Mouse (Mus musculus) neural tube, embryonic 12.5 days (tissue): Measurements from ENCODE around the gene Ppp1r3g. TPM values are rescaled to one million over a fixed set of nuclear protein-coding genes. Genes with fewer than 3 reads are reported as not detected.
A peak's percentile ranks its signal among the peaks of the same experiment; 100 is the strongest.

Source experiments
- ATAC-seq: fragments of 200-750 bp; cut with Nextera tagmentation; 2 replicates; pipeline ENCODE4 v1.8.0; 2017; ENCODE audit warnings: low read depth, mild to moderate bottlenecking, moderate TSS enrichment, moderate library complexity; ENCODE audit not compliant: low FRiP score
- H3K27ac ChIP-seq: fragments of 300-500 bp; sonication (generic); 2 replicates; pipeline ENCODE4 v1.5.1; 2016
- H3K27me3 ChIP-seq: fragments of 300-500 bp; sonication (generic); replicated peaks from 2 replicates; pipeline ENCODE4 v1.6.1; 2016; ENCODE audit warnings: mild to moderate bottlenecking
- H3K36me3 ChIP-seq: fragments of 300-500 bp; sonication (generic); 2 replicates; pipeline ENCODE4 v1.6.1; 2016; ENCODE audit warnings: mild to moderate bottlenecking
- H3K4me1 ChIP-seq: fragments of 300-500 bp; sonication (generic); 2 replicates; pipeline ENCODE4 v1.6.1; 2016
- H3K4me2 ChIP-seq: fragments of 300-500 bp; sonication (generic); replicated peaks from 2 replicates; pipeline ENCODE4 v1.6.1; 2016; ENCODE audit warnings: mild to moderate bottlenecking
- H3K4me3 ChIP-seq: fragments of 300-500 bp; sonication (generic); 2 replicates; pipeline ENCODE4 v1.5.1; 2016
- H3K9ac ChIP-seq: fragments of 300-500 bp; sonication (generic); 2 replicates; pipeline ENCODE4 v1.6.1; 2016; ENCODE audit warnings: mild to moderate bottlenecking
- H3K9me3 ChIP-seq: fragments of 300-500 bp; sonication (generic); 2 replicates; pipeline ENCODE4 v1.6.1; 2016; ENCODE audit warnings: mild to moderate bottlenecking
- WGBS: fragments of 180-500 bp; shearing (Covaris S2); methylation state at CpG from one replicate; pipeline ENCODE4 v1.1.7; 2016; 5-methylcytosine and 5-hydroxymethylcytosine counted together
- polyA plus RNA-seq: library from polyadenylated mRNA; unstranded; fragments of >200 nt; fragmentation: Nextera tagmentation; extraction: Ambion mirVana; gene quantifications from 2 replicates; pipeline ENCODE4 v1.2.1, GENCODE M21; 2016

Ppp1r3g gene
- polyA plus RNA-seq = 0.44 and 0.96 TPM in 2 replicates

GRCm38 (mm10) chr13:35958539-35958938, at the start of gene Ppp1r3g:
Ppp1r3g (plus strand) TSS chr13:35958839.
- WGBS = 98% methylated on average over 1 of the region's 1 CpGs
- ATAC-seq = no peak

GRCm38 (mm10) chr13:35911476-35911875, 47.2 kb upstream of the Ppp1r3g start:
- WGBS = 82% methylated on average over 1 of the region's 1 CpGs
- no peak overlapping the region for H3K27ac ChIP-seq
- H3K4me3 ChIP-seq = no peak overlapping the region
- H3K27me3 ChIP-seq = no peaks in the 10 kb centered on the region
- no peaks in the 10 kb centered on the region for H3K4me1 ChIP-seq
- no peak overlapping the region for H3K4me2 ChIP-seq
- ATAC-seq = no peak
- H3K36me3 ChIP-seq = no peaks in the 10 kb centered on the region
- no peaks in the 10 kb centered on the region for H3K9me3 ChIP-seq
- H3K9ac ChIP-seq = no peak overlapping the region

More at GRCm38 (mm10) chr13:35958539-35958938, at the start of gene Ppp1r3g:
- Histone ChIP-seq H3K4me2 (no peak within 1 kb of the TSS), H3K27ac (no peak within 1 kb of the TSS), H3K4me1 (no peaks in the 10 kb centered on the region), H3K36me3 (no peaks in the 10 kb centered on the region), H3K27me3 (no peaks in the 10 kb centered on the region), H3K9me3 (no peaks in the 10 kb centered on the region), H3K4me3 (no peak within 1 kb of the TSS), H3K9ac (no peak within 1 kb of the TSS)

GRCm38 (mm10) chr13:35937991-35938390, 20.6 kb upstream of the Ppp1r3g start:
- Histone ChIP-seq H3K4me1 (no peaks in the 10 kb centered on the region), H3K9me3 (peaks cover 6% of the 10 kb centered on the region; the same call in 1 of the 2 replicates), H3K27ac (no peak overlapping the region), H3K4me3 (no peak overlapping the region), H3K9ac (no peak overlapping the region), H3K4me2 (no peak overlapping the region), H3K27me3 (no peaks in the 10 kb centered on the region), H3K36me3 (no peaks in the 10 kb centered on the region)
- WGBS = 92% methylated on average over 2 of the region's 2 CpGs
- no peak for ATAC-seq

GRCm38 (mm10) chr13:35939871-35940665, 18.6 kb upstream of the Ppp1r3g start:
- Histone ChIP-seq H3K4me3 (no peak overlapping the region), H3K9me3 (peaks cover under 1% of the 10 kb centered on the region; the same call in 1 of the 2 replicates), H3K4me2 (no peak overlapping the region), H3K36me3 (no peaks in the 10 kb centered on the region), H3K9ac (no peak overlapping the region), H3K27me3 (no peaks in the 10 kb centered on the region), H3K4me1 (no peaks in the 10 kb centered on the region), H3K27ac (no peak overlapping the region)
- 73% methylated on average over 18 of the region's 18 CpGs for WGBS
- no peak for ATAC-seq

GRCm38 (mm10) chr13:35940934-35941333, 17.7 kb upstream of the Ppp1r3g start:
- Histone ChIP-seq H3K4me1 (no peaks in the 10 kb centered on the region), H3K27me3 (no peaks in the 10 kb centered on the region), H3K4me3 (no peak overlapping the region), H3K36me3 (no peaks in the 10 kb centered on the region), H3K9me3 (no peaks in the 10 kb centered on the region), H3K4me2 (no peak overlapping the region), H3K9ac (no peak overlapping the region), H3K27ac (no peak overlapping the region)
- 87% methylated on average over 5 of the region's 5 CpGs for WGBS
- no peak for ATAC-seq

GRCm38 (mm10) chr13:35946659-35947353, 11.8 kb upstream of the Ppp1r3g start:
- H3K4me3 ChIP-seq = no peak overlapping the region
- H3K9me3 ChIP-seq = no peaks in the 10 kb centered on the region
- H3K27ac ChIP-seq = no peak overlapping the region
- WGBS = 71% methylated on average over 20 of the region's 20 CpGs
- no peaks in the 10 kb centered on the region for H3K36me3 ChIP-seq
- H3K9ac ChIP-seq = no peak overlapping the region
- no peaks in the 10 kb centered on the region for H3K27me3 ChIP-seq
- H3K4me1 ChIP-seq = no peaks in the 10 kb centered on the region
- peak; percentile 21; the same call in 1 of the 2 replicates for ATAC-seq
- H3K4me2 ChIP-seq = no peak overlapping the region

- H3K4me3 ChIP-seq = no peak overlapping the region
- no peaks in the 10 kb centered on the region for H3K4me1 ChIP-seq
- peak; percentile 44; the same call in 1 of the 2 replicates for ATAC-seq
- 25% methylated on average over 14 of the region's 14 CpGs for WGBS
- no peaks in the 10 kb centered on the region for H3K27me3 ChIP-seq
- H3K9me3 ChIP-seq = no peaks in the 10 kb centered on the region
- H3K36me3 ChIP-seq = no peaks in the 10 kb centered on the region
- H3K9ac ChIP-seq = no peak overlapping the region
- H3K4me2 ChIP-seq = no peak overlapping the region
- H3K27ac ChIP-seq = no peak overlapping the region
These were observed 11.2 kb upstream of the Ppp1r3g start for GRCm38 (mm10) chr13:35947354-35948000.

DNA sequence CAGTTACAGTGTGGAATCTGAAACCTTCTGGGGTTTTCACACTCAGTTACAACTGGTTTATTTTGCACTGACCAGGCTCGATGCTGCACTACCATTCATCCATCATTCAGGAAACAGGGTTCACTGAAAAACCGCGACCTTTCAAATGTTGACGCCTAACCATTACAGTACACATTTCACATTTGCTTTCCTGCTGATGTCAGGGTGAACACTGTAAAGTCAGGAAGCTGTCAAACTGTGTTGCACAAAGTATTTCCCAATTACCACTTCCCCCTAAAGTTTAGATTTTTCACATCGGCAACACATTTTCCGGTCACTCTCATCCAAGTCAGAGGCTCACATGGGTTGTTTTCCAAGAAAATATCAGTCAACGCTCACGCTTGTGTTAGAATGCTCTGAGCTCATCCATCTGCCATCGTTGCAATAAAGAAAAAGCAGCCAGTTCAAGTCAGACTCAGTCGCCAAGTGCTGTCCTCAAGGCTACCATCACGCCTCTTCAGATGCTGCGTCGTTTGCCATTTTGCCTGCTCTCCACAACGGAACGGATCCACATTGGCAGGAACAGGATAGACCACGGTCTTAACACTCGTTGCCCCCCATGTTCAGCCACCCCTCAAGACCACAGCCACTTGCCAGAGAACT, 8.7 kb upstream of the Ppp1r3g start:
- no peaks in the 10 kb centered on the region for H3K27me3 ChIP-seq
- no peak for ATAC-seq
- H3K4me3 ChIP-seq = no peak overlapping the region
- H3K9me3 ChIP-seq = no peaks in the 10 kb centered on the region
- no peak overlapping the region for H3K4me2 ChIP-seq
- WGBS = 79% methylated on average over 17 of the region's 17 CpGs
- no peak overlapping the region for H3K9ac ChIP-seq
- no peaks in the 10 kb centered on the region for H3K4me1 ChIP-seq
- H3K27ac ChIP-seq = no peak overlapping the region
- no peaks in the 10 kb centered on the region for H3K36me3 ChIP-seq

DNA sequence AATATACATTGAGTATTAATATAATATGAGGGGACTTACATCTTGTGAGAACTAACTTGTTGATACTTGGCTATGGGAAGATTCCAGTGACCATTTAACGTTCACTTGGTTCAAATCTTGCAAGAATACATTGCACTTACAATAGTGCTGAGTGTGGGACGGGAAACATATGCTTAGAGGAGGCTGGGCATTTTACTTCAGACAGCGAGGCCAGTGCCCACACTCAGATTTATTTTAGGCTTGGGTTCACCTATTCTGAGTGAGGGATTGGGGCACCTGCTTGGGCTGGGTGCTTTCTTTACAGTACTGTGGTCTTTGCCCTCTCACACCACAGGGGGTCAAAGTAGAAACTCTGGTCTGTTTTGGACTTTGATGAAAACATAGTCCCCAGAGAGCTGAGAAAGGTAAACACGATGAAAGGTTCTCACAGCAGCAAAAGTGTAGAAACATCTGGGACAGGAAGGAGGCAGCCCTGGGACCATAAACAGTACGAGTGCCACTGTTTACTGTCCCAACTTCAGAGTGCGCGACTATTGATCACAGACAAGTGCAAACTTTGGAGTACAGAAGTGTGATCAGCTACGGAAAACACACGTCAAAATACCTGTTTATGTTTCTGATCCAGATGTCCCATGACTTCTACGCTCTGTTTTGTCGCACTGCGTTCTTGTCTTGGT, 890 bp downstream of the Ppp1r3g start:
- Histone ChIP-seq H3K27me3 (no peaks in the 10 kb centered on the region), H3K27ac (no peak overlapping the region), H3K4me2 (no peak overlapping the region), H3K4me1 (no peaks in the 10 kb centered on the region), H3K9me3 (no peaks in the 10 kb centered on the region), H3K9ac (no peak overlapping the region), H3K36me3 (no peaks in the 10 kb centered on the region), H3K4me3 (no peak overlapping the region)
- WGBS = 74% methylated on average over 12 of the region's 12 CpGs
- ATAC-seq = no peak

GRCm38 (mm10) chr13:35963583-35963982, 4.9 kb downstream of the Ppp1r3g start:
- Histone ChIP-seq H3K9me3 (no peaks in the 10 kb centered on the region), H3K4me3 (no peak overlapping the region), H3K9ac (no peak overlapping the region), H3K4me1 (peaks cover 10% of the 10 kb centered on the region; the same call in 1 of the 2 replicates), H3K4me2 (no peak overlapping the region), H3K36me3 (no peaks in the 10 kb centered on the region), H3K27ac (no peak overlapping the region), H3K27me3 (peaks cover 14% of the 10 kb centered on the region)
- 94% methylated on average over 4 of the region's 4 CpGs for WGBS
- no peak for ATAC-seq

- Histone ChIP-seq H3K9me3 (no peaks in the 10 kb centered on the region), H3K4me2 (peak overlapping the region; percentile 100), H3K36me3 (no peaks in the 10 kb centered on the region), H3K27me3 (peaks cover 33% of the 10 kb centered on the region), H3K9ac (no peak overlapping the region), H3K27ac (no peak overlapping the region), H3K4me3 (peak overlapping the region; percentile 58), H3K4me1 (peaks cover 22% of the 10 kb centered on the region; the same call in 1 of the 2 replicates)
- ATAC-seq = peak; percentile 37
- 1% methylated on average over 15 of the region's 15 CpGs for WGBS
These were observed 9.1 kb downstream of the Ppp1r3g start for GRCm38 (mm10) chr13:35967690-35968089.
